Comparison of ENCODE assay signal across 11 mouse cellular contexts in the genomic region with DNA sequence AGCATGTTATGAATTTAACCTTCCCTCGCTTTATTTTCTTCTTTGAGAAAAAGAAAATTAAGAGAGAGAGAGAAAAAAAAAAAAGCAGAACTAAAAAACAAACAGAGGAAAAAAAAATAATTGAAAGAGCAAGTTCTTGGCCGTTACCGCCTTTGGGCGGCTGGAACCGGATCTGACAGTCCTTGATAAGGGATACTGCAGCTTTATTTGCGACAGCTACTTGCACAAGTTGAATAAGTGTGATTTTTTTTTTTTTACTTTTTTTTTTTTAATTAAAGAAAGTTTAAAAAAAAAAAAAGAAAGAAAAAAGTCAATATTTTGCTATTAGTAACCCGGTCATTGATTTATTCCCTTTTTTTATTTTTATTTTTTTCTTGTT.
DNase-seq lines count a peak whose midpoint lies in the region; ATAC-seq lines count a peak whose summit lies in the region.
"Had no signal": no experiment of that assay in that cellular context is flagged by ENCODE, and none has a peak within 500 bp of the region (broad histone marks: within the 10 kb centered on the region; RNA-seq: fewer than 3 reads in every experiment).

No protein-coding gene starts in this region.

- 47% methylated on average over 7 of the region's 7 CpGs for WGBS in kidney, embryonic 16.5 days
- 59% methylated on average over 7 of the region's 7 CpGs for WGBS in midbrain, embryonic 16.5 days

- H3K4me2 ChIP-seq in kidney, embryonic 16.5 days (replicated peaks; ENCODE audit: low read depth, low read length), result no peak overlapping the region
- no peak overlapping the region for H3K4me2 ChIP-seq in midbrain, embryonic 16.5 days (ENCODE audit: low read length)

- no peaks in the 10 kb centered on the region for H3K27me3 ChIP-seq in kidney, embryonic 16.5 days (ENCODE audit: insufficient read depth, low read length)
- H3K27me3 ChIP-seq in midbrain, embryonic 16.5 days (ENCODE audit: control insufficient read depth, insufficient read depth, low read depth, low read length), result no peaks in the 10 kb centered on the region
- H3K27me3 ChIP-seq: Patski had no signal

- peak; percentile 38 for DNase-seq in embryo, embryonic 10 days (ENCODE audit: low spot score)
- no peak for DNase-seq in embryo, embryonic 9.5 days (ENCODE audit: extremely low spot score)
- peak; percentile 67 to 70 for DNase-seq in kidney, postnatal 4 days
- no peak for DNase-seq in adrenal gland, adult 8-10 months
- DNase-seq in layer of hippocampus, postnatal 10 days (ENCODE audit: low spot score in 2 of 2), result no peak

- H3K36me3 ChIP-seq in kidney, embryonic 16.5 days (ENCODE audit: insufficient read depth, low read length), result peaks cover 26% of the 10 kb centered on the region
- H3K36me3 ChIP-seq in midbrain, embryonic 16.5 days (ENCODE audit: control insufficient read depth, insufficient read depth, low read length), result peaks cover 3% of the 10 kb centered on the region

- peaks cover 14% of the 10 kb centered on the region for H3K4me1 ChIP-seq in kidney, embryonic 16.5 days (ENCODE audit: insufficient read depth, low read length)
- H3K4me1 ChIP-seq in midbrain, embryonic 16.5 days (ENCODE audit: control insufficient read depth, insufficient read depth, low read length), result peaks cover 16% of the 10 kb centered on the region; the same call in 1 of the 2 replicates

- no peak for ATAC-seq in kidney, embryonic 16.5 days (ENCODE audit: low FRiP score, low TSS enrichment)
- peak; percentile 53; the same call in 1 of the 2 replicates for ATAC-seq in erythroblast, adult 5-6 weeks (replicated peaks; ENCODE audit: low FRiP score, poor library complexity, severe bottlenecking)
- no peak for ATAC-seq in midbrain, embryonic 16.5 days
- ATAC-seq: Patski had no signal

- H3K27ac ChIP-seq in kidney, embryonic 16.5 days (ENCODE audit: low read length), result no peak overlapping the region
- H3K27ac ChIP-seq in midbrain, embryonic 16.5 days (ENCODE audit: low read length), result peak overlapping the region; percentile 72; the same call in 1 of the 2 replicates
- H3K27ac ChIP-seq: heart, adult 2 months had no signal

- no peak overlapping the region for H3K9ac ChIP-seq in kidney, embryonic 16.5 days (replicated peaks; ENCODE audit: low read length)
- no peak overlapping the region for H3K9ac ChIP-seq in midbrain, embryonic 16.5 days (ENCODE audit: low read depth, low read length)

- no peak overlapping the region for H3K4me3 ChIP-seq in kidney, embryonic 16.5 days (ENCODE audit: low read length)
- H3K4me3 ChIP-seq in midbrain, embryonic 16.5 days (ENCODE audit: low read depth, low read length), result no peak overlapping the region
- H3K4me3 ChIP-seq: heart, adult 2 months; myocyte had no signal

- no peaks in the 10 kb centered on the region for H3K9me3 ChIP-seq in kidney, embryonic 16.5 days (ENCODE audit: low read length)
- no peaks in the 10 kb centered on the region for H3K9me3 ChIP-seq in midbrain, embryonic 16.5 days (replicated peaks; ENCODE audit: control insufficient read depth, low read length, poor library complexity, severe bottlenecking)

Comparison
In these comparisons a context has a peak if more than half of its experiments do, and no peak if none do; other contexts are left out.
1. DNase-seq: peak in embryo, embryonic 10 days (single experiment) and kidney, postnatal 4 days (2 of 2); none in embryo, embryonic 9.5 days (single experiment), adrenal gland, adult 8-10 months (single experiment) and layer of hippocampus, postnatal 10 days (0 of 2).